Mouse (Mus musculus): ENCODE results near the gene 1600002K03Rik. TPM values are rescaled to one million over a fixed set of nuclear protein-coding genes. Genes with fewer than 3 reads are reported as not detected.

The 1600002K03Rik gene
- total RNA-seq, 2 experiments from 2014 or later: 7.0 to 7.4 TPM

DNA sequence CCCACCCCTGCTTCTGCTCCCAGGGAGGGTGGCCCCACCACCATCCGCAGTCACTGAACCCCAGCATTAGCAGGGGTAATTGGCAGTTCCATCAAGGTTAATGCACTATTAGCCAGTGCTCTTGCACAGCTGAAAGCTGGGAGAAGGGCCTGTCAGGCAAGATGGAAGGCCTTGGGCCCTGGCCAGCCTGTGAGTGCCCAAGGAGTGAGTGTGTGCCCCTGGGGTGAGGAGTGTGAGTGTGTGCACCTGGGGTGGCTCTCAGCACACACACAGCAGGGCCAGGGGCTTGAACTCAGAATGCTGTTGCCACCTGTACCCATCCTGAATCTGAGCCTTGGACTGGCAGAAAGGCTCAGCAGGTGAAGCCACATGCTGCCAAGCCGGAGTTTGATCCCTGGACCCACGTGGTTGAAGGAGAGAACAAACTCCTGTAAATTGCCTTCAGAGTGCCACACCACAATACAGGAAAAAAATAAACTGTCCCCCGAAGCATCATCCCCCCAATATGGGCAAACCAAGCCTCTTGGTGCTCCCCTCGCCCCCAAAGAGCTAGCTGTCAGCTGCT lies 3.6 kb downstream of the 1600002K03Rik start:
- Histone ChIP-seq H3K27ac (no peak overlapping the region), H3K4me3 (no peak overlapping the region)
- TF ChIP-seq CTCF (conservative IDR thresholded peaks at IDR 0.05): no peak
- no peak for DNase-seq (ENCODE audit: low spot score in 2 of 2)

DNA sequence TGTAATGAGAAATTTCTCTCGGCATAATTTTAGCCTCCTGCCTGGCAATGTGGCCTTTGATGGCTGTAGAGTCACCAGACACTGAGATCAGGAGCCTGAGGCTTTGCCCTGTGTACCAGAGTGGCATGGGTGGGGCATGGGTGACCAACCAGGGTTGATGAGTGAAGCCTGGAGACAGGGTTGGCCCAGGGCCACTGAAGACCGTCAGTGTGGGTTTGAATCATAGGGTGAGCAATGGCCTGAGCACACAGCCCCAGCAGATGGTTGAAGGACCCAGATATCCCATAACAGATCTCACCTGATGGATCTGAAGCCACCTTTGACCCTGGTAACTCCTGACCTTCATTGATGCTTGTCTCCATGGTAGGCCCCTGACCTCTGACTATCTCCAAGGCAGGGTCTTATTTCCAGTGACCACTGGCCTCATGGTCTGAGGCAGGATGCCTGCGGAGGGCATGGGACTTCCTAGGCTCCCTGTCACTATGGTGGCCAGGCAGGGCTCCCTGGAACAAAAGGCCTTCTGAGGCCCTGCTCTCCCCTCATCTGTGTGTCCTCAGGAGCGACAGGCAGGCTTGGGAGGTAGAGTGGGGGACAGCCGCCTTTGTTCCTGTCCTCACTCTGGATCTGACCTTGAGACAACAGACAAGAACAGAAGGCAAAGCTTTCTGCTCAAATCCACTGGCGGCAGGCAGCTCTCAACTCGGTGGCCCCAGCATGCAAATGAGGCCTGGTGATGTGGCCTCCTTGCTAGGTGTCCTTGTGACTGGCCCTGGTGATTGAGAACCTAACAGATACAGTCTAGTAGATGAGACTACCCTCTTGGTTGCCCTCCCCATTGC lies 4.9 kb downstream of the 1600002K03Rik start:
- no peak overlapping the region for H3K4me3 ChIP-seq
- H3K27ac ChIP-seq: no peak overlapping the region
- no peak for TF ChIP-seq CTCF (conservative IDR thresholded peaks at IDR 0.05)
- DNase-seq (ENCODE audit: low spot score in 2 of 2): no peak

DNA sequence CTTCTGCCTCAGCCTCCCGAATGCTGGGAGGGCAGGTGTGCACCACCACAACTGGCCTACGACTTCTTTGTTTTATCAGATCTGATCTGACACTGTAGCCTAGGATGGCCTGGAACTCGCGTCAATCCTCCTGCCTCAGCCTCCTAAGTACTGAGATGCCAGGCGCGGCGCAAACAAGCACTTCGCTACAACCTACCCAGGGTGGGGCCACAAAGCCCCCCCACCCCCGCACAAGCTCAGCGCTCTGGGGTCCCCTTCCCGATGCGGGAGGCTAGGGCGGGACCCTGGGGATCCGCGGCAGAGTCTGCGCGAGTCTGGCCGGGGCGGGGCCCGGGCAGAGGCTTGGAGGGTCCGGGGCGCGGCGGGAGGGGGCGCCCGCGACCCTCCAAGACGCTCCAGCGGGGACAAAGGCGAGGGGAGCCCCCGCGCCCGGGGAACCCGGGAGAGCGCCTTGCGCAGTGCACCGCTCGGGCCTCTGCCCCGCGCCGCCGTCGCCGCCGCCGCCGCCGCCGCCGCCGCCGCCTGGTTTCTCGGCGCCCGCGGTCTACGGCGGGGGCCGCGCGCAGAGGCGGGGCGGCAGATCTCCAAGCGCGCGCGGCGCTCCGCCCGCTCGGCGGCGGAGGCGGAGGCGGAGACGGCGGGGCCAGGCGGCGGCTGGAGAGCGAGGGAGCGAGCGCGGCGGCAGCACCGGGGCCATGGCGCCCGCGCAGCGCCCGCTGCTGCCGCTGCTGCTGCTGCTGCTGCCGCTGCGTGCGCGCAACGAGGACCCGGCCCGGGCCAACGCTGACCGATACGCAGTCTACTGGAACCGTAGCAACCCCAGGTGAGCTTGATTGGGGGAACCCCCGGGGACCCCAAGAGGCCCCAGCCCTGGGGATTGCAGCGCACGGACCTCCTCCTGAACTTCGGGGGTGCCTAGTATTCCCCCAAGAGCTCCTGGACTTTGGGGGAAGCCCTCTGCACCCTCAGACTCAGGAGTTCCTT lies 6.6 kb downstream of the 1600002K03Rik start, which contains the start of gene Efna2:
Efna2 (plus strand) TSS at position 415 of the 984 bp plus-strand sequence.
- peak in 1 of 2 experiments; percentile 66 for DNase-seq (ENCODE audit: low spot score in 2 of 2)
- H3K4me3 ChIP-seq: peak within 1 kb of the TSS; percentile 78
- peak within 1 kb of the TSS; percentile 93 for H3K27ac ChIP-seq
- TF ChIP-seq CTCF (conservative IDR thresholded peaks at IDR 0.05): peak; percentile 27; the same call in 1 of the 2 replicates

DNA sequence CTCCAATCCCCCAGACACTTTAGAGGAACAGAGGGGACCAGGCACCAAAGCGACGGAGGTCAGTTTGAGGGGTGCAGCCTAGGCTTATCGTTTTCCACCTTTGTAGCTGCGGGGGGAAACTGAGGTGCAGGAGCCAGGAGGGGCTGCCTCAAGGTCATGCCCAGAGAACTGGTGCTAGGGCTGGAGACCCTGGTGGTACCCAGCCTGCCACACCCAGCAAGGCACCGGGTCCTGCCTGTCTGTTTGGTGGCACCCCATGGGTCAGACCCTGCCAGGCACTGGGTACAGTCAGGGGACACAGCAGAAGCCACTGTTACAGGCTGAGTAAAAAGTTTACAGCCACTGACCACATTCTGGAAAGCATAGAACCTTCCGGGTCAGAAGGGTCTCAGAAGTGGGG lies 7.5 kb downstream of the 1600002K03Rik start:
- DNase-seq (ENCODE audit: low spot score in 2 of 2): no peak
- Histone ChIP-seq H3K4me3 (peak overlapping the region; percentile 78), H3K27ac (peak overlapping the region; percentile 93; the same call in 1 of the 2 replicates)
- TF ChIP-seq CTCF (conservative IDR thresholded peaks at IDR 0.05): no peak

DNA sequence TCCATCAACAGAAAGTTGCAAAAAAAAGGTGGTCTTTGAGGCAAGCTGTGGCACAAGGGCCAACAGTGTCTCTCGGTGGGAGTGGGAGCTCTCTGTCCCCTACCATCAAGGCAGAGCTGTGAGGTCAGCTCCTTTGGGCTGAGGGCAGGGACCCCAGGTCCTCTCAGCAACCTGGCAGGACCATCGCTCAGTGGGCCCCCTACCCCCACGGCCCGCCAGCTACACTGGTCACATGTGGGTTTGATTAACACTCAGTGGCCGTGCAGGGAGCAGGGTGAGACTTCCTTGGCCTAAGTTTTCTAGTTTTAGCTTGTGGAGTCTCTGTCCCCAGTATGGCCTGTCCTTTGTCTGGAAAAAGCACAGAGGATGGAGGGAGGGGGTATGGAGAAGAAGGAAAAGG lies 8.1 kb downstream of the 1600002K03Rik start:
- no peak overlapping the region for H3K27ac ChIP-seq
- DNase-seq (ENCODE audit: low spot score in 2 of 2): no peak
- TF ChIP-seq CTCF (conservative IDR thresholded peaks at IDR 0.05): no peak
- H3K4me3 ChIP-seq: no peak overlapping the region; the same call in 1 of the 2 replicates

DNA sequence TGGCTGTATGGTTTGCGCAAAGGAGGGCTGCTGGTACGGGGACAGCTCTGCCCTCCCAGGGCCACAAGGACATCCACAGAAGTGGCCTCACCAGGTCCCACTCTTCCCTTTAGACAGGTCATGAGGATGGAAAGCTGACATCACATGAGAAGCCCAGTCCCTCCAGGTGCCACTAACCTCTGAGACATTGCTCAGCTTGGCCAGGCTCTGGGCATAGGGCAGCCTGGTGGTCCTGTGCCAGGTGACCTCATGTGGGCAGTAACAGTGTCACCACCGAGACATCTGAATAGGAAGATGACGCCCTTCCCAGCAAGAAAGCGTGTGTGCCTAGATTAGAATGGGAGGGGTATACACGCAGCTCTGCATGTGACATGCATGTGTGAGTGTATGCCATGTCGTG lies 9.8 kb downstream of the 1600002K03Rik start:
- no peak overlapping the region for H3K27ac ChIP-seq
- DNase-seq (ENCODE audit: low spot score in 2 of 2): no peak
- no peak for TF ChIP-seq CTCF (conservative IDR thresholded peaks at IDR 0.05)
- H3K4me3 ChIP-seq: no peak overlapping the region

DNA sequence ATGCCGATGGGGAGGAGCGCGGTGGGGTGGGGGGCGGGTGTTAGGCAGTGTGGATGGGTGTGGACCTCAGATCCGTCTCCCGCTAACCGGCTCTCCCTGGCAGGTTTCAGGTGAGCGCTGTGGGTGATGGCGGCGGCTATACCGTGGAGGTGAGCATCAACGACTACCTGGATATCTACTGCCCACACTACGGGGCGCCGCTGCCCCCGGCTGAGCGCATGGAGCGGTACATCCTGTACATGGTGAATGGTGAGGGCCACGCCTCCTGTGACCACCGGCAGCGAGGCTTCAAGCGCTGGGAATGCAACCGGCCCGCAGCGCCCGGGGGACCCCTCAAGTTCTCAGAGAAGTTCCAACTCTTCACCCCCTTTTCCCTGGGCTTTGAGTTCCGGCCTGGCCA lies 13.9 kb downstream of the 1600002K03Rik start:
- TF ChIP-seq CTCF (conservative IDR thresholded peaks at IDR 0.05): no peak
- Histone ChIP-seq H3K4me3 (no peak overlapping the region), H3K27ac (no peak overlapping the region)
- no peak for DNase-seq (ENCODE audit: low spot score in 2 of 2)

DNA sequence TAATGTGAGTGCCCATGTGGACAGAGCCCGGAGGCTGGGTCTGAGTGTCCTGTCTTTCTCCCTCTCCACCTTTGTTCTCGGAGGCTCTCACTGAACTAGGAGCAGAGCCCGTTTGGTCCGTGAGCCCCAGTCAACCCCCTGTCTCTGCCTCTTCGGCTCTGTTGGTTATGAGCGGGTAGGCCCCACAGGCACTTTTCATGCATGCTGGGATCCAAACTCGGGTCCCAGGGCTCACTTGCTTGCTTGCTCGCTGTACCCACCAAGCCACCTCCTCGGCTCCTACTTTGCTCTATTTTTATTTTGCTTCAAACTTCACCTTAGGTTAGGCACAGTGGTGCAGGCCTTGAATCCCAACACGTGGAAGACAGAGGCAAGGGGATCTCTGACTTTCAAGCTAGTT lies 15.0 kb downstream of the 1600002K03Rik start:
- Histone ChIP-seq H3K4me3 (no peak overlapping the region), H3K27ac (no peak overlapping the region)
- TF ChIP-seq CTCF (conservative IDR thresholded peaks at IDR 0.05): no peak
- no peak for DNase-seq (ENCODE audit: low spot score in 2 of 2)

DNA sequence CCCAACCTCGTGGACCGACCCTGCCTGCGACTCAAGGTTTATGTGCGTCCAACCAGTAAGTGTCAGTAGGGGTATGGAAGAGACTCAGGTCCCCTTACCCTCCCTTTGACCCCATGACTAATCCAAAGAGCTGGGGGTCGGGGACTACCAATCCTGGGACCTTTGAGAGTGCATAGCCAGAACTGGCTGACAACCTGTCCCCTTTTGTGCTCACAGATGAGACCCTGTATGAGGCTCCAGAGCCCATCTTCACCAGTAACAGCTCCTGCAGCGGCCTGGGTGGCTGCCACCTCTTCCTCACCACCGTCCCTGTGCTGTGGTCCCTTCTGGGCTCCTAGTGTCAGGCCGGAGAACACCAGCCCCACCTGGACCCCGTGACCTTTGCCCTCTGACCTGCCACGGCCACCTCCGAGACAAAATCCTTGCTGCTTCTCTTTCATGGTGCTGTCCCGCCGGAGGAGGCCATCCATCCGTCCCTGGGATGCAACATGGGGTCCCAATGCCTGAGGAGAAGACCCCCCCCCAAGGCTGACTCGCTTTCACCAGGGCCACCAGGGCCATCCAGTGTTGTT lies 15.8 kb downstream of the 1600002K03Rik start:
- no peak for TF ChIP-seq CTCF (conservative IDR thresholded peaks at IDR 0.05)
- Histone ChIP-seq H3K4me3 (no peak overlapping the region), H3K27ac (no peak overlapping the region)
- no peak for DNase-seq (ENCODE audit: low spot score in 2 of 2)

DNA sequence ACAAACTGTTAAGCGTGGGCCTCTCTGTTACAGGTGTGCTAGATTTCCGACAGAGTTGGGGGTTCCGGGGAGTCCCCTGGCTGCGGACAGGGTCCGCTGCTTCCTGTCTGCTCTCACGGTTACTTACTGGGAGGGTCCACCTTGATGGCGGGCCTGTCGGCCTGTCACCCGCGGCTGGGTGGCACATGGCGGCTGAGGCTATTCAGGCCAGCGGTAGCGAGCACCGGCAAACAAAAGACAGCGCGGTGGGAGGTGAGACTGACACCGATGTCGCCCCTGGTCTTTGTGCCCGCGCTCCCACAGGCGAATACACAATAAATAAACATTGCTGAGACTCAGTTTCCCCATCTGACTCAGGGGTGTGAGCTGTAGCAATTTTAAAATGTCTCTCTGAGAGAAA lies 17.3 kb downstream of the 1600002K03Rik start:
- Histone ChIP-seq H3K27ac (peak overlapping the region; percentile 92), H3K4me3 (peak overlapping the region; percentile 54)
- DNase-seq (ENCODE audit: low spot score in 2 of 2): no peak
- TF ChIP-seq CTCF (conservative IDR thresholded peaks at IDR 0.05): no peak

DNA sequence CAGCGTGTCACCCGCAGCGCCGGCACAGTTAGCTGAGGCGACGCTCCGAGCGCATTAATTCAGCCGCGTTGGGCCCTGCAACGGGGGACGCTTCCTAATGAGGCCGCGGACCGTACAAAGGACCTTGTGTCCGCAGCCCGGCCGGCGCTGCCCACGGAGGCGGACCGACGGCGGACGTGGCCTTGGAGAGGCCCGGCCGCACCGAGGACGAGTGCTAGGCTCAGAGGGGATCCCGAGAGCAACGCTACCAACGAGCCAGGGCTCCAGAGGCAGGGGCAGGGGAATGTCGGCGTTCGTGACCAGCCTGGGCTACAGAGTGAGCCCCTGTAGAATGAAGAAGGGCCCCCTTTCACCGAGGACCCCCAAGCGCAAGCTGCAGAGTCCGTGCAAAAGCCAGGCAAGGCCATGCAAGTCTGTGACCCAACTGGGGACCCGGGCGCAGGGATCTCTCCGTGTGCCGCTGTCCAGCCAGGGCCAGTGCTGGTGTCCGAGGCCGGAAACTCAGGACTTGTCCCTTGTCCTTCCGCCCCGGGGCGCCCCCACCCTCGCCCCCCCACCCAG lies 17.8 kb downstream of the 1600002K03Rik start:
- peak in 1 of 2 experiments; percentile 51 for DNase-seq (ENCODE audit: low spot score in 2 of 2)
- Histone ChIP-seq H3K4me3 (peak overlapping the region; percentile 54), H3K27ac (peak overlapping the region; percentile 92)
- no peak for TF ChIP-seq CTCF (conservative IDR thresholded peaks at IDR 0.05)

DNA sequence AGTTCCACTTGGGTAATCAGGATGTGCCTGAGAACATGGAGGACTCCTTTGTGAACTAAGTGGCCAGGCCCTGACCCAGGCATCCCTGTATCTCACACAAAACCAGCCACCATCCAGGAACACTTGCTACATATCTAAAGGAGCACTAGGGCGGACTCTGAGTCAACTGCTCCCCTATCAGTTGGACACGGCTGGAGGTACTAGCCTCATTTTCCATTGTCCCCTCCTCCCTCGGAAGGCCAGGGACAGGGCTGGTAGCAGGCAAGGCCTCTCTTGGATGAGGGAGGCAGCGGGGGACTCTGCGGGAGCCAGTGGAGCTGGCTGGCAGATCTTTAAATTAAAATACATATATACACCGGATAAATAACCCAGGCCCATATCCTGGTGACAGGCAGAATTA lies 21.2 kb downstream of the 1600002K03Rik start:
- DNase-seq (ENCODE audit: low spot score in 2 of 2): no peak
- TF ChIP-seq CTCF (conservative IDR thresholded peaks at IDR 0.05): no peak
- no peak overlapping the region for H3K27ac ChIP-seq

More for the DNA sequence above, 21.2 kb downstream of the 1600002K03Rik start:
- no peak overlapping the region for H3K4me3 ChIP-seq
